Mouse (Mus musculus) midbrain, embryonic 15.5 days (tissue): Measurements from ENCODE around the gene Fam161a. TPM values are rescaled to one million over a fixed set of nuclear protein-coding genes. Genes with fewer than 3 reads are reported as not detected.

Experiments used
- ATAC-seq: fragments of 200-750 bp; cut with Nextera tagmentation; replicated peaks from 2 replicates; pipeline ENCODE4 v1.8.0; 2017; ENCODE audit warnings: moderate TSS enrichment
- H3K27ac ChIP-seq: fragments of 300-500 bp; sonication (generic); 2 replicates; pipeline ENCODE4 v1.5.1; 2015; ENCODE audit warnings: mild to moderate bottlenecking, inconsistent platforms
- H3K27me3 ChIP-seq: fragments of 300-500 bp; sonication (generic); replicated peaks from 2 replicates; pipeline ENCODE4 v1.6.1; 2015; ENCODE audit warnings: inconsistent platforms
- H3K36me3 ChIP-seq: fragments of 300-500 bp; sonication (generic); replicated peaks from 2 replicates; pipeline ENCODE4 v1.6.1; 2015; ENCODE audit warnings: inconsistent platforms
- H3K4me1 ChIP-seq: fragments of 300-500 bp; sonication (generic); 2 replicates; pipeline ENCODE4 v1.6.1; 2015; ENCODE audit warnings: inconsistent platforms
- H3K4me2 ChIP-seq: fragments of 300-500 bp; sonication (generic); 2 replicates; pipeline ENCODE4 v1.6.1; 2015; ENCODE audit warnings: inconsistent platforms, mild to moderate bottlenecking, moderate library complexity
- H3K4me3 ChIP-seq: fragments of 300-500 bp; sonication (generic); 2 replicates; pipeline ENCODE4 v1.5.1; 2015; ENCODE audit warnings: mild to moderate bottlenecking, inconsistent platforms
- H3K9ac ChIP-seq: fragments of 300-500 bp; sonication (generic); 2 replicates; pipeline ENCODE4 v1.6.1; 2015; ENCODE audit warnings: mild to moderate bottlenecking, inconsistent platforms
- H3K9me3 ChIP-seq: fragments of 300-500 bp; sonication (generic); 2 replicates; pipeline ENCODE4 v1.6.1; 2016; ENCODE audit warnings: inconsistent platforms
- WGBS: fragments of 180-500 bp; shearing (Covaris S2); methylation state at CpG from one replicate; pipeline ENCODE4 v1.1.7; 2015; ENCODE audit warnings: mixed read lengths; 5-methylcytosine and 5-hydroxymethylcytosine counted together
- polyA plus RNA-seq: library from polyadenylated mRNA; unstranded; fragments of >200 nt; fragmentation: Nextera tagmentation; extraction: Ambion mirVana; gene quantifications from 2 replicates; pipeline ENCODE4 v1.2.1, GENCODE M21; 2015

Gene Fam161a
- polyA plus RNA-seq, result 4.0 and 5.6 TPM in 2 replicates

DNA sequence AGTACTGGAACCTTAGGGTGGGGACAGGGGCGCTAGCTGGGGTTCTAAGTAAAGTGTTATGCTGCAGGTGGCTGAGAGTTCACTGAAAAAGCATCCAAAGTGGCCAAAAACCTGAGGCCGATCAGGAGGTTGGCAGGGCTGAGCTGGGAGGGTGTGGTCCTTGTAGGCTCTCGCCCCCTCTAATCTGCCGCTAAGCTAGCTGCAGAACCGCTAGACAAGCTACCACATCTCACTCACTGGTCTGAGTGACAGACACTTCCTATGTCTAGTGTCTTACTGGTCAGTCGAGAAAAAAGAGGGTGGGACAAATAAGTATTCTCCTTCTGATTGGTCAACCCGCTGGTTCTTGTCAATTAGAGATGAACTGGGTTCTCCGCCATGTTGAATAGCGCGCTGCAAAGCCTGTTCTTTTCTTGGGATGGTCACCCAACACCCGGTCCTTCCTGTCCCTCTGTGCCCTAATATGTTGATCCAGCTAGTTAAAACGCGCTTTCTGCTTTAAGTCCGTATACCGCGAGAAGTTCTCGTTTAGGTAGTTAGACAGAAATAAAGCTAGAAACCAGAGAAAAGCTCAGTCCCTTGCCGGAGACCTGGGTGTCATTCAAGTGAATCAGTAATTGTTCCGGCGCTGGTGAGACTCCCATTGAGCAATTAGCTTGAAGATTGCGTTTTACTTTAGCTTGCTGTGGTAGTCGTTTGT is at the start of gene Fam161a:
Fam161a (plus strand) TSS at position 51 of the 700 bp plus-strand sequence.
- Histone ChIP-seq H3K9ac (peak within 1 kb of the TSS; percentile 64), H3K27me3 (no peaks in the 10 kb centered on the region), H3K36me3 (peaks cover 17% of the 10 kb centered on the region), H3K4me1 (peaks cover 7% of the 10 kb centered on the region), H3K4me2 (peak within 1 kb of the TSS; percentile 61), H3K27ac (peak within 1 kb of the TSS; percentile 95), H3K4me3 (peak within 1 kb of the TSS; percentile 51), H3K9me3 (no peaks in the 10 kb centered on the region)
- WGBS, result 2% methylated on average over 22 of the region's 22 CpGs
- peak; percentile 97 for ATAC-seq

GRCm38 (mm10) chr11:22957791-22958374 is 49.4 kb upstream of the Fam161a start:
- ATAC-seq, result no peak
- 92% methylated on average over 4 of the region's 4 CpGs for WGBS
- Histone ChIP-seq H3K36me3 (no peaks in the 10 kb centered on the region), H3K4me1 (no peaks in the 10 kb centered on the region), H3K27me3 (no peaks in the 10 kb centered on the region), H3K27ac (no peak overlapping the region), H3K9me3 (no peaks in the 10 kb centered on the region), H3K9ac (no peak overlapping the region), H3K4me2 (no peak overlapping the region), H3K4me3 (no peak overlapping the region)

GRCm38 (mm10) chr11:22962101-22962500 is 45.2 kb upstream of the Fam161a start:
- Histone ChIP-seq H3K9ac (no peak overlapping the region), H3K36me3 (no peaks in the 10 kb centered on the region), H3K4me1 (no peaks in the 10 kb centered on the region), H3K4me3 (no peak overlapping the region), H3K27ac (no peak overlapping the region), H3K27me3 (no peaks in the 10 kb centered on the region), H3K9me3 (no peaks in the 10 kb centered on the region), H3K4me2 (no peak overlapping the region)
- 97% methylated on average over 1 of the region's 1 CpGs for WGBS
- no peak for ATAC-seq

GRCm38 (mm10) chr11:22964401-22964800 is 42.9 kb upstream of the Fam161a start:
- ATAC-seq, result no peak
- H3K9ac ChIP-seq, result no peak overlapping the region
- peaks cover 3% of the 10 kb centered on the region; the same call in 1 of the 2 replicates for H3K9me3 ChIP-seq
- WGBS, result 82% methylated on average over 4 of the region's 4 CpGs
- H3K27me3 ChIP-seq, result no peaks in the 10 kb centered on the region
- H3K27ac ChIP-seq, result no peak overlapping the region
- H3K4me2 ChIP-seq, result no peak overlapping the region
- H3K4me1 ChIP-seq, result no peaks in the 10 kb centered on the region
- H3K4me3 ChIP-seq, result no peak overlapping the region
- no peaks in the 10 kb centered on the region for H3K36me3 ChIP-seq

- WGBS, result 84% methylated on average over 4 of the region's 4 CpGs
- no peak overlapping the region for H3K4me2 ChIP-seq
Observed at GRCm38 (mm10) chr11:22965503-22965902, 41.8 kb upstream of the Fam161a start.

DNA sequence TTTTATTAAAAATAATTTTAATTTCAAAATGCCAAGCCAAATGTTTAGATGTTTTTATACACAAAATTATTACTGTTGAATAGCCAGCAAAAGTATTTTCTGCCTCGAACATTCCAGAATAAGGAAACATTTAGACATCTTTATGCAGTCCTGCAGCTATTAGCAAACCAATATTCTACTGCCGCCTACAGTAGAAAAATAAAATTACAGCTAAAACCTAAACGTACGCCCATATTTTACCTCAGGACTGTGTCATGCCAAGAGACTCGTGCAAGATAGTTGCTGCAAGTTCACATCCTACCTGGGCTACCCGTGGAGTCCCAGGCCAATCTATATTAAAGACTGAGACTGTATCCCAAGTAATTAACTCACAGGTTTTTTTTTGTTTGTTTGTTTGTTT is 37.8 kb upstream of the Fam161a start:
- H3K9ac ChIP-seq, result no peak overlapping the region
- H3K9me3 ChIP-seq, result peaks cover 3% of the 10 kb centered on the region
- H3K27ac ChIP-seq, result no peak overlapping the region
- ATAC-seq, result no peak
- H3K4me3 ChIP-seq, result no peak overlapping the region
- H3K36me3 ChIP-seq, result no peaks in the 10 kb centered on the region; the same call in 1 of the 2 replicates
- 72% methylated on average over 6 of the region's 6 CpGs for WGBS
- H3K4me1 ChIP-seq, result peaks cover 7% of the 10 kb centered on the region
- H3K27me3 ChIP-seq, result no peaks in the 10 kb centered on the region
- H3K4me2 ChIP-seq, result no peak overlapping the region

More at GRCm38 (mm10) chr11:22965503-22965902, 41.8 kb upstream of the Fam161a start:
- no peak for ATAC-seq
- no peak overlapping the region for H3K4me3 ChIP-seq
- H3K9ac ChIP-seq, result no peak overlapping the region
- no peaks in the 10 kb centered on the region for H3K36me3 ChIP-seq
- peaks cover 3% of the 10 kb centered on the region; the same call in 1 of the 2 replicates for H3K9me3 ChIP-seq
- H3K27ac ChIP-seq, result no peak overlapping the region
- no peaks in the 10 kb centered on the region for H3K4me1 ChIP-seq
- no peaks in the 10 kb centered on the region for H3K27me3 ChIP-seq

DNA sequence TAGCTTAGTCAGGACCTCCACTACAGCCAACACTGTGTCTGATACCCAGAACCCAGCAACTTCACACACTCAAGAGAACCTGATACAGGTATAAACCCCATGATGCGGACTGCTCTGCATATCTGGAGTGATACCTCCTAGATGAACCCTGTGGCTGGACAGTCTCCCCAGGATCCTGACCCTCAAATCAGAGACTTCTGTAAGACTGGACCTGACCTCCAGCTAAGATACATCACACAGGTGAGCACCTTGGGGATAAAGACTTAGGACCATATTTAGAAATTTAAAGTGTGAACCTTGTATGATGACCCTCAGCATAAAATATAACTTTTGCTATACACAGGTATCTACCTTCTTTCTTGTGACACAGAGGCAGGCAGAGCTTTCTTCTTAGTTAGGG is 36.8 kb upstream of the Fam161a start:
- Histone ChIP-seq H3K9me3 (peaks cover 3% of the 10 kb centered on the region), H3K27ac (no peak overlapping the region), H3K4me3 (no peak overlapping the region), H3K9ac (no peak overlapping the region), H3K4me1 (peaks cover 13% of the 10 kb centered on the region), H3K36me3 (no peaks in the 10 kb centered on the region; the same call in 1 of the 2 replicates), H3K4me2 (no peak overlapping the region), H3K27me3 (no peaks in the 10 kb centered on the region)
- WGBS, result 98% methylated on average over 1 of the region's 1 CpGs
- no peak for ATAC-seq

GRCm38 (mm10) chr11:22971835-22972709 is 35.3 kb upstream of the Fam161a start, which contains the start of gene Zrsr1:
Gene Zrsr1 (plus strand): TSS chr11:22972005.
- peak within 1 kb of the TSS; percentile 57 for H3K4me3 ChIP-seq
- H3K36me3 ChIP-seq, result no peaks in the 10 kb centered on the region; the same call in 1 of the 2 replicates
- peak; percentile 89 for ATAC-seq
- peaks cover 27% of the 10 kb centered on the region for H3K4me1 ChIP-seq
- peak within 1 kb of the TSS; percentile 76 for H3K27ac ChIP-seq
- H3K9ac ChIP-seq, result peak within 1 kb of the TSS; percentile 61
- peak within 1 kb of the TSS; percentile 58 for H3K4me2 ChIP-seq
- peaks cover 3% of the 10 kb centered on the region for H3K9me3 ChIP-seq
- no peaks in the 10 kb centered on the region for H3K27me3 ChIP-seq
- 51% methylated on average over 56 of the region's 56 CpGs for WGBS

- ATAC-seq, result peak; percentile 76
- H3K4me1 ChIP-seq, result peaks cover 27% of the 10 kb centered on the region
- H3K9me3 ChIP-seq, result peaks cover under 1% of the 10 kb centered on the region; the same call in 1 of the 2 replicates
- H3K4me3 ChIP-seq, result peak overlapping the region; percentile 57
- peak overlapping the region; percentile 61 for H3K9ac ChIP-seq
- H3K27me3 ChIP-seq, result no peaks in the 10 kb centered on the region
- peak overlapping the region; percentile 58 for H3K4me2 ChIP-seq
- 45% methylated on average over 45 of the region's 46 CpGs for WGBS
- H3K27ac ChIP-seq, result peak overlapping the region; percentile 76
- no peaks in the 10 kb centered on the region; the same call in 1 of the 2 replicates for H3K36me3 ChIP-seq
Observed at GRCm38 (mm10) chr11:22972746-22973526, 34.4 kb upstream of the Fam161a start.

GRCm38 (mm10) chr11:22973599-22973998 is 33.7 kb upstream of the Fam161a start:
- H3K9ac ChIP-seq, result peak overlapping the region; percentile 41; the same call in 1 of the 2 replicates
- H3K27me3 ChIP-seq, result no peaks in the 10 kb centered on the region
- H3K4me3 ChIP-seq, result peak overlapping the region; percentile 57
- H3K9me3 ChIP-seq, result no peaks in the 10 kb centered on the region; the same call in 1 of the 2 replicates
- no peaks in the 10 kb centered on the region; the same call in 1 of the 2 replicates for H3K36me3 ChIP-seq
- whole genome bisulfite sequencing, result 39% methylated on average over 14 of the region's 14 CpGs
- H3K4me1 ChIP-seq, result peaks cover 30% of the 10 kb centered on the region
- peak overlapping the region; percentile 54 for H3K4me2 ChIP-seq
- peak overlapping the region; percentile 76 for H3K27ac ChIP-seq
- ATAC-seq, result no peak

DNA sequence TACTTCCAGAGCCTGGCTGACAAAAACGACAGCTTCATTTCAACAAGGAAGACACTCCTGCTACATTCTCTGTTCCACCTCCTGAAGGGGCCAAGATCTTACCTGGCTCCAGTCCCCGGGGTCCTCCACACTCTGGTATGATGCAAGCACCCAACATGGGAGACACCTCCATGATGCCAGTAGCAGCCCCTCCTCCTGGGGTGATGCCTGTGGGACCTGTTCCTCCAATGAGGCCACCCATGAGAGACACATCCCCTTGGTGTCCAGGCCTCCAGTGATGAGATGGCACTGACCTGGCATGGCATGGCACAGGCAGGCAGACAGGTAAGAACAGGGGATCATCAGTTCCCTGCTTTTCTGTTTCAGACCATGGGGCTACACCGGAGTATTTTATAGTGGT is 29.1 kb upstream of the Fam161a start:
- ATAC-seq, result no peak
- no peak overlapping the region for H3K4me2 ChIP-seq
- H3K27ac ChIP-seq, result no peak overlapping the region
- H3K4me1 ChIP-seq, result peaks cover 62% of the 10 kb centered on the region
- H3K36me3 ChIP-seq, result no peaks in the 10 kb centered on the region; the same call in 1 of the 2 replicates
- H3K9ac ChIP-seq, result no peak overlapping the region
- WGBS, result 94% methylated on average over 3 of the region's 3 CpGs
- H3K9me3 ChIP-seq, result no peaks in the 10 kb centered on the region
- H3K4me3 ChIP-seq, result no peak overlapping the region
- no peaks in the 10 kb centered on the region for H3K27me3 ChIP-seq
